Mouse (Mus musculus): Measurements from ENCODE around the gene Gpr137c. TPM values are rescaled to one million over a fixed set of nuclear protein-coding genes. Genes with fewer than 3 reads are reported as not detected.
A peak's percentile ranks its signal among the peaks of the same experiment; 100 is the strongest.

Gene Gpr137c
- polyA plus RNA-seq, 1 experiment from 2014 or later: 6.3 TPM

- no peak overlapping the region for H3K4me2 ChIP-seq (ENCODE audit: low read depth)
- H3K27ac ChIP-seq (ENCODE audit: low read depth, low read length): no peak overlapping the region
- DNase-seq (ENCODE audit: low spot score) (no peak), ATAC-seq (ENCODE audit: insufficient read depth, low FRiP score, low TSS enrichment) (no peak)
- no peaks in the 10 kb centered on the region for H3K9me3 ChIP-seq (ENCODE audit: control insufficient read depth, low read length)
- no peaks in the 10 kb centered on the region for H3K27me3 ChIP-seq (ENCODE audit: control insufficient read depth, insufficient read depth, low read length)
- H3K9ac ChIP-seq (ENCODE audit: low read length): no peak overlapping the region
- no peaks in the 10 kb centered on the region for H3K4me1 ChIP-seq (ENCODE audit: control insufficient read depth, insufficient read depth, low read length)
- 90% methylated on average over 3 of the region's 3 CpGs for WGBS
- no peak overlapping the region for H3K4me3 ChIP-seq (ENCODE audit: low read depth, low read length)
- no peaks in the 10 kb centered on the region for H3K36me3 ChIP-seq (ENCODE audit: control insufficient read depth, insufficient read depth, low read length)
Observed at GRCm38 (mm10) chr14:45323320-45323719, 103.8 kb downstream of the Gpr137c start.

GRCm38 (mm10) chr14:45325471-45325870, 106.0 kb downstream of the Gpr137c start:
- DNase-seq (ENCODE audit: low spot score) (no peak), ATAC-seq (ENCODE audit: insufficient read depth, low FRiP score, low TSS enrichment) (no peak)
- Histone ChIP-seq H3K4me3 (ENCODE audit: low read depth, low read length) (no peak overlapping the region), H3K9me3 (ENCODE audit: control insufficient read depth, low read length) (no peaks in the 10 kb centered on the region), H3K27me3 (ENCODE audit: control insufficient read depth, insufficient read depth, low read length) (no peaks in the 10 kb centered on the region), H3K4me1 (ENCODE audit: control insufficient read depth, insufficient read depth, low read length) (no peaks in the 10 kb centered on the region), H3K27ac (ENCODE audit: low read depth, low read length) (no peak overlapping the region), H3K4me2 (ENCODE audit: low read depth) (no peak overlapping the region), H3K9ac (ENCODE audit: low read length) (no peak overlapping the region), H3K36me3 (ENCODE audit: control insufficient read depth, insufficient read depth, low read length) (no peaks in the 10 kb centered on the region)

DNA sequence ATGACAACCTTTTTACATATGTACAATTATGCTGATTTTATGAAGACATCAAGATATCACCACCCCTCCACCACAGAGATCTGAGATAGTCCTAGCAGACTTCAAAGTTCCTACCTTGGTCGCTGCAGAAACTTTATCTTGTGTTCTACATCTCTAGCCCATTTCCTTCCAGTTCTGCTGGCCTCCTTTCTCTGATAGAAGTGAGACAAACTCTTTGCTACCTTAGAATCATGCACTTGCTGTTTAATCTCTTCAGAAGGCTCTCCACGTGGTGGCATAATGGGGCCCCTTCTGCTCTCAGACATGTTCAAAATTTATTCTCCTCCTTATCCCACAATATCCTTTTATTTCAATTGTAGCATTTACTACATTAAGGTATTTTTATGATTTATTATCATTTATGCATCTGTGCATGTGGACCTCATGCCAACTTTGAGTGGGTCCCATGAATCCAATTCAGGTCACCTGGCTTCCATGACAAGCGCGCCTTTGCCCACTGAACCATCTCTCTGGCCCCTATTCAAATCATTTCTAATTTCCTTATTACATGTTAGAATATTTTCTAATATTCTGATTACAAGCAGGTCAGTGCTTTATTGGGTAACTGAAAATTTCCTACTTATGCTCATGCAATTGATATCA, 108.7 kb downstream of the Gpr137c start:
- 94% methylated on average over 4 of the region's 4 CpGs for WGBS
- ATAC-seq (ENCODE audit: insufficient read depth, low FRiP score, low TSS enrichment) (no peak), DNase-seq (ENCODE audit: low spot score) (no peak)
- no peak overlapping the region for H3K27ac ChIP-seq (ENCODE audit: low read depth, low read length)
- H3K4me3 ChIP-seq (ENCODE audit: low read depth, low read length): no peak overlapping the region
- no peaks in the 10 kb centered on the region for H3K27me3 ChIP-seq (ENCODE audit: control insufficient read depth, insufficient read depth, low read length)
- H3K9me3 ChIP-seq (ENCODE audit: control insufficient read depth, low read length): no peaks in the 10 kb centered on the region
- H3K4me1 ChIP-seq (ENCODE audit: control insufficient read depth, insufficient read depth, low read length): no peaks in the 10 kb centered on the region; the same call in 1 of the 2 replicates
- H3K4me2 ChIP-seq (ENCODE audit: low read depth): no peak overlapping the region
- H3K36me3 ChIP-seq (ENCODE audit: control insufficient read depth, insufficient read depth, low read length): peaks cover 5% of the 10 kb centered on the region; the same call in 1 of the 2 replicates
- H3K9ac ChIP-seq (ENCODE audit: low read length): no peak overlapping the region

- WGBS: 15% methylated on average over 8 of the region's 8 CpGs
- H3K27ac ChIP-seq (ENCODE audit: low read depth, low read length): no peak overlapping the region
- DNase-seq (ENCODE audit: low spot score) (no peak), ATAC-seq (ENCODE audit: insufficient read depth, low FRiP score, low TSS enrichment) (peak; percentile 24; the same call in 1 of the 2 replicates)
- peak overlapping the region; percentile 95 for H3K4me3 ChIP-seq (ENCODE audit: low read depth, low read length)
- H3K4me2 ChIP-seq (ENCODE audit: low read depth): peak overlapping the region; percentile 39
- H3K4me1 ChIP-seq (ENCODE audit: control insufficient read depth, insufficient read depth, low read length): no peaks in the 10 kb centered on the region; the same call in 1 of the 2 replicates
- H3K9me3 ChIP-seq (ENCODE audit: control insufficient read depth, low read length): no peaks in the 10 kb centered on the region
- peak overlapping the region; percentile 14; the same call in 1 of the 2 replicates for H3K9ac ChIP-seq (ENCODE audit: low read length)
- H3K27me3 ChIP-seq (ENCODE audit: control insufficient read depth, insufficient read depth, low read length): no peaks in the 10 kb centered on the region
- H3K36me3 ChIP-seq (ENCODE audit: control insufficient read depth, insufficient read depth, low read length): peaks cover 5% of the 10 kb centered on the region; the same call in 1 of the 2 replicates
Observed at GRCm38 (mm10) chr14:45329018-45329588, 109.6 kb downstream of the Gpr137c start.

GRCm38 (mm10) chr14:45329589-45330181, 110.2 kb downstream of the Gpr137c start, which contains the start of gene Psmc6:
Psmc6 (plus strand) TSS chr14:45329788.
- peak; percentile 95 for ATAC-seq (ENCODE audit: insufficient read depth, low FRiP score, low TSS enrichment)

More at GRCm38 (mm10) chr14:45329589-45330181, 110.2 kb downstream of the Gpr137c start, which contains the start of gene Psmc6:
- peak within 1 kb of the TSS; percentile 95 for H3K4me3 ChIP-seq (ENCODE audit: low read depth, low read length)
- peak; percentile 95 for DNase-seq (ENCODE audit: low spot score)
- H3K4me2 ChIP-seq (ENCODE audit: low read depth): peak within 1 kb of the TSS; percentile 62
- peak within 1 kb of the TSS; percentile 97 for H3K9ac ChIP-seq (ENCODE audit: low read length)
- WGBS: under 1% methylated on average over 44 of the region's 44 CpGs
- H3K27me3 ChIP-seq (ENCODE audit: control insufficient read depth, insufficient read depth, low read length): no peaks in the 10 kb centered on the region
- peaks cover 5% of the 10 kb centered on the region; the same call in 1 of the 2 replicates for H3K36me3 ChIP-seq (ENCODE audit: control insufficient read depth, insufficient read depth, low read length)
- H3K27ac ChIP-seq (ENCODE audit: low read depth, low read length): peak within 1 kb of the TSS; percentile 85
- no peaks in the 10 kb centered on the region; the same call in 1 of the 2 replicates for H3K4me1 ChIP-seq (ENCODE audit: control insufficient read depth, insufficient read depth, low read length)
- H3K9me3 ChIP-seq (ENCODE audit: control insufficient read depth, low read length): no peaks in the 10 kb centered on the region

Other genes with a start within 250 kb of the Gpr137c start
- 0.11 TPM in 1 of 2 replicates, not detected in the other for gene Ptger2, start 231.5 kb upstream of the Gpr137c start, polyA plus RNA-seq (2014; fragmentation: Nextera tagmentation; extraction: Ambion mirVana)
- gene Txndc16, start 611 bp downstream of the Gpr137c start, polyA plus RNA-seq (2014; fragmentation: Nextera tagmentation; extraction: Ambion mirVana): 24.5 and 25.6 TPM in 2 replicates
- 32.4 and 34.5 TPM in 2 replicates for gene Ero1l, start 99.1 kb downstream of the Gpr137c start, polyA plus RNA-seq (2014; fragmentation: Nextera tagmentation; extraction: Ambion mirVana)
- 247 TPM in 2 replicates for gene Psmc6, start 110.1 kb downstream of the Gpr137c start, polyA plus RNA-seq (2014; fragmentation: Nextera tagmentation; extraction: Ambion mirVana)
- gene Styx, start 131.4 kb downstream of the Gpr137c start, polyA plus RNA-seq (2014; fragmentation: Nextera tagmentation; extraction: Ambion mirVana): 35.6 and 38.8 TPM in 2 replicates
- 39.7 and 40.3 TPM in 2 replicates for gene Gnpnat1, start 185.2 kb downstream of the Gpr137c start, polyA plus RNA-seq (2014; fragmentation: Nextera tagmentation; extraction: Ambion mirVana)

Data from neural tube, embryonic 11.5 days (tissue).